Mouse (Mus musculus) adrenal gland, adult 18-20 months (tissue): ENCODE results near the gene Prlr. TPM values are rescaled to one million over a fixed set of nuclear protein-coding genes. Genes with fewer than 3 reads are reported as not detected.
A peak's percentile ranks its signal among the peaks of the same experiment; 100 is the strongest.

Source experiments
- DNase-seq, 2 experiments: peaks; one replicate each; pipeline ENCODE4 v3.0.0; 2021 to 2022; ENCODE audit warnings: low spot score in 2 of 2
- total RNA-seq, 2 experiments: library from RNA; stranded (reverse); gene quantifications; 1 replicate in 1 of 2; 2 replicates in 1 of 2; pipeline ENCODE4 v1.2.3; 2021

The Prlr gene
- total RNA-seq, 2 experiments from 2014 or later = 50.9 to 307 TPM

DNA sequence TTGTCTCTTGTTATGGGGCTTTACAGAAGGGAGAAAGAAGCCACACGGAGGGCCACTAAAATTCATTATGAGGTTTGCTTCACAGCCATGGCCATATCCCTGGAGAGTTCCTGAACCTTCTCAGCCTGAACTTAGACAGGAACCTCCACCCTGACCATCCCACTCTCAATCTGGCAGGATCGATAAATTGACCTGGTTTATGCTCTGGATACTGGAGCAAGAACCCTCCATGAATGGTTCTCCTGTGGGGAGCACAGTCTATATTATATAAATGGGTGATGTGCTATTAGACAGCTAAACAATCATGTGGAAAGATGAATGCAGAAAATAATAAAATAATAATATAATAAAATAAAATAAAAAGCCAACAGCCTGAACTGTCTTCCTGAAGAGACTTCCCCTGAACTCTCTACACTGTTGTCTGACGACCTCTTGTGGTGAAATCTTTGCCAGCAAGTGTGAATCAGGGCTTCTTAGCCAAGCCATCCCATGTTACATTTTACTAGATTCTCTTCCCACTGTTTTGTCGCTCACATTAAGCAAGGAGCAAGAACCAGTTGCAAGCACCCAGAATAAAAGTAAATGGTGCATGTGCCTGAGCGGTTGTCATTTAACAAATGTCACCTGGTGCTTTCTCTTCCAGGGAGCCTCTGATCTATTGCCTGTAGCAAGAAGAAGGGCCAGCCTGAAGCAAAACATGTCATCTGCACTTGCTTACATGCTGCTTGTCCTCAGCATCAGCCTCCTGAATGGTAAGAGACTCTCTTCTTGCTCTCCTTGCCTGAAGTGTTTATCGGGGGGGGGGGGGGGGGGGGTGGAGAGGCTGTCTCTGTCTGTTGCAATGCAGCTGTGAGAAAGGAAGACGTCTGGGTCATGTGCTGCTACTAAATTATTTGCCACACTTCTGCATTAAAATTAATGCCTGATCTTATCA lies 136.8 kb downstream of the Prlr start:
- DNase-seq = peak; percentile 55 to 62

DNA sequence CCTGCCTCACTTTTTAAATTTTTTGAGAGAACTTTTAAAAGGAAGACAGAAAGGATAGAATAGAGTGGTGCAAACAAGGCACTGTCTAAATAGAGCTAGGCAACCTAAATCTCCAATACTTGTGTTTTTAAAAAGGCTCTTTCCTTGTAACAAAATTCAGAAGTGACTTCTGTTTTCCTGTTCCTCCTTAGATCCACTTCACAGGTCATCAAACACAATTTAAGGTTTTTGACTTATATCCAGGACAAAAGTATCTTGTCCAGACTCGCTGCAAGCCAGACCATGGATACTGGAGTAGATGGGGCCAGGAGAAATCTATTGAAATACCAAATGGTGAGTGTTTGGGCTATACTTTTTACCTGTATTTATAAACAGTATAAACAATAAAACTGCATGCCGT lies 148.0 kb downstream of the Prlr start, which contains the start of gene Gm21973:
Gene Gm21973, plus strand, starts transcription at position 301 of the 400 bp plus-strand sequence.
- no peak for DNase-seq

DNA sequence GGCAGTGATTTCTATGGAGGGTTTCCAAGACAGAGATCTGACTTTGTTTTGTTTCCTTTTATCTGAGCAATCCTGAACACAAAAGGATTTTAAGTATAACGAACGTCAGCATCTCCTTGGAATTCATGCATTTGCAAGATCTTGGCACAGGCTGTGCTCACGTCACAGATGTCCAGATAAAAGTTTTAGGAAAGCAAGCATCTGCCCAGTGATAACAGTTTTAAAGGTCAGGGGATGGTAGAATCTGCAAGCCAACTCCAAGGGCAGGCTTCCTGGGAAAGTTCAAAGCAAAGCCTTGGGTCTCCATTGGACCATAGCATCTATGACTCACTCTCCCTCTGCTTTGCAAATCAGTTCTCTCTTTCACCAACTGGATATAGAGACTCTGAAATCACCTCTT lies 153.6 kb downstream of the Prlr start:
- peak; percentile 39 to 53 for DNase-seq

- no peak for DNase-seq
These were observed 155.5 kb downstream of the Prlr start for GRCm38 (mm10) chr15:10332566-10332965.

GRCm38 (mm10) chr15:10338606-10339005 lies 161.6 kb downstream of the Prlr start:
- DNase-seq = no peak

GRCm38 (mm10) chr15:10347044-10347443 lies 170.0 kb downstream of the Prlr start:
- no peak for DNase-seq

DNA sequence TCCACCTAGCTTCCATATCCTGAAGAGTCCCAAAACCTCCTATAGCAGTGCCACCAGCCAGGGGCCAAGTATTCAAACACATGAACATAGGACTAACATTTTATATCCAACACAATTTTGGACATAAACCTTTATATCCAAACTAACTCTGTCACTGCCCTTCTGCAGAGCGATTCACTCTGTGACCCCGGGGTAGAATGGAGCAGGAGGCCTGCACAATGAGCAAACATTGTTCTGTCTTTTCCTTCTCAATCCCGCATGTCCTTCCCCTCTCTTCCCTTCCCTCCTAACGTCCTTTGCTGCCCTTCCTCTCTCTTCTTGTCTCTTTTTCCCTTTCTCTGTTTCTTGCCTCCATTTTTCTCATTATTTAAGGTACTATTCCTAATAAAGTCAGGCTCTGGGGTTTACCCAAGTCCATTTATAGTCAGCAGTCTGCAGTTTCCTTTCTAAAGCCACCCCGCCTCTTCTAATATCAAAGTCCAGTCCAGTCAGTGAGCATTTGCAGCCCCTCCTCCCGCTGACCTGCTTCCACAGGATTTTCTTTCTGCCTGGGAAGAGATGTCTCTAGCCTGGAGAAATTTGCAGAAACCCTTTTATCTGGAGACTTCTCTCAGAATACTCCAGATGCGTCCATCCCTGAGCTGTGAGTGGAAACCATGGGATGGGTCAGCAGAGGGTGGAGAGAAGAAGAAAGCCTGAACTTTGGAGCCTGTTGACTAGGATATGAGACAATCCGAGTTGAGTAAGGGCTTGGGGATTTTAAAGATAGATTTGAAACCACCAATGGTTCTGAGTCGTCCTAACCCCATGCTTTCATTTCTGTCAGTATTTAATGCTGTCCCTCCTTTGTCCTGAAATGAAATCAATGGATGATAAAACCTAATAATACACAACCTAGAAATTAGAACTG lies 181.3 kb downstream of the Prlr start, which contains the start of gene Agxt2:
Gene Agxt2, plus strand, starts transcription at position 494 of the 910 bp plus-strand sequence.
- DNase-seq = no peak

GRCm38 (mm10) chr15:10366331-10366730 lies 189.3 kb downstream of the Prlr start:
- no peak for DNase-seq

GRCm38 (mm10) chr15:10375404-10375803 lies 198.4 kb downstream of the Prlr start:
- DNase-seq = no peak

DNA sequence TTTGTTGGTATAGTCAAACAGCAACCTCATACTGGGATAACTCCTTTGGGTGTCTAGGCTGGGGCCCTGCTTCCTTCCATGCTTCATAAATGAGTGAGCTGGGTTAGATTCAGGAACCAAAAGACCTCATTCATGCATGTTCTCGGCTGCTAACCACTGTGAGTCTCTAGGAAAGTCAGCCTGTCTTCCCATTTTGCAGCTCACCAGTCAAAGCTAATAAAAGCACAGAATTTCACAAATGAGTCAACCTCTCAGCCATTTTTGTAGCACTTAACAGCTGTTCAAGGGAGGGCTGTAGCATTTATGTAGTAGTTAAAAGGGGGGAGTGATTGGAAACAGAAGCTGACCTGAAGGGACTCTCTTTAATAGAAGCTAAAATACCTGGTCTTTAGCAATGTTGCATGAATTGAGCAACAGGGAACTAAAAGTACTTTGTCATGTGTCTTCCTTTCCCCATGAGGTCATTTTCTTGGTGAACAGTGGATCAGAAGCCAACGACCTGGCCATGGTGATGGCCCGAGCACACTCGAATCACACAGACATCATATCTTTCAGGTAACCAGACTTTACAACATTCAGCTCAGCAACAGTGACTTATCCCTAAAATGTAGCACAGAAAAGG lies 201.4 kb downstream of the Prlr start:
- DNase-seq = no peak

GRCm38 (mm10) chr15:10379757-10380458 lies 202.9 kb downstream of the Prlr start:
- no peak for DNase-seq

GRCm38 (mm10) chr15:10387263-10387662 lies 210.2 kb downstream of the Prlr start:
- no peak for DNase-seq

Other genes starting within 250 kb of the Prlr start
- not detected for gene Gm21973, start 148.1 kb downstream of the Prlr start, total RNA-seq
- 1 to 10 TPM; 1.1 to 6.8 TPM for gene Agxt2, start 181.3 kb downstream of the Prlr start, total RNA-seq